Mouse (Mus musculus) neutrophil, adult 83 days (primary cell): ENCODE data around the gene Snrnp25. TPM values are rescaled to one million over a fixed set of nuclear protein-coding genes. Genes with fewer than 3 reads are reported as not detected.

Source experiments
- total RNA-seq, 2 experiments: library from RNA; stranded (reverse); gene quantifications; one replicate each; pipeline ENCODE4 v1.2.4; 2023

Snrnp25 gene
- total RNA-seq: 10 to 100 TPM; 12.7 to 13.7 TPM

GRCm38 (mm10) chr11:32205058-32205873 is at the start of gene Snrnp25:
Gene Snrnp25, plus strand, starts transcription at chr11:32205415.

GRCm38 (mm10) chr11:32200075-32200601 is 5.1 kb upstream of the Snrnp25 start, which contains the start of gene Il9r:
Gene Il9r, minus strand, starts transcription at chr11:32200279.

GRCm38 (mm10) chr11:32221951-32222409 is 16.8 kb downstream of the Snrnp25 start, which contains the start of gene Rhbdf1:
Gene Rhbdf1, minus strand, starts transcription at chr11:32222300.

DNA sequence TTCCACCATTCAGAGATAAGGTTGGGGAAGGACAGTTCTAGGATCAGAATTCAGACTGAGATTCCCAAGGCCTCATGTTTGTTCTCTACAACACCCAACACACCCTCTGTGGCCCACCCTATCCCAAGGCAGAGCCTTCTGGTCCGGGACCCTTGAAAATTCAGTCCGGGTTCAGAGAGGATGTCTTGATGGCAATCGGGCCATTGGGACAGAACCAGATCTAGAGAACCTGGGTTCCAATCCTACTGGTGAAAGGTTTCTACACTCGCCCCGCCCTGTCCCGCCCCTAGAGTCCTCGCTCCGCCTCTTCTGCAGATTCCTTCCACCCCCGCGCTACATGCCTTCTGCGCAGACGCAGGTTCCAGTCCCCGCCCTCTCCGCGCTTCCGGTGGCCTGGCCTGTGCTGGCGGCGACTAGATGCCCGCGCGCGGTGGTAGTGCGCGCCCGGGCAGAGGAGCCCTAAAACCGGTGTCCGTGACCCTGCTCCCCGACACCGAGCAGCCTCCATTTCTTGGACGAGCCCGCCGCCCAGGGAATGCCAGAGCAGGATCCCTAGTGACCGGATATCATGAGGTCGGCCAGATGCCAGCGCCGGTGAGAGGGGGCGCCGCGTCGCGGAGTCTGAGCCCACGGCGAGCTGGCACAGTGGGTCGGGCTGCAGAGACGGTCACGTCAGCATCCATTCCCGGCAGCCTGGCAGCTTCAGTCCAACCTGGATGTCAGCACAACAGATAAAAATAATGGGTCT is 21.1 kb downstream of the Snrnp25 start, which contains the start of gene Mpg:
Gene Mpg (plus strand): TSS at position 382 of the 748 bp plus-strand sequence.

Other genes with a start within 250 kb of the Snrnp25 start
- gene 4930524B15Rik, start 239.8 kb upstream of the Snrnp25 start, total RNA-seq: not detected
- gene Nsg2, start 205.0 kb upstream of the Snrnp25 start, total RNA-seq: not detected
- under 1 TPM; 0.09 to 0.18 TPM for gene Il9r, start 5.1 kb upstream of the Snrnp25 start, total RNA-seq
- under 1 TPM; 0.59 to 0.60 TPM for gene Rhbdf1, start 16.9 kb downstream of the Snrnp25 start, total RNA-seq
- 1 to 10 TPM; 6.5 to 8.1 TPM for gene Mpg, start 21.1 kb downstream of the Snrnp25 start, total RNA-seq
- 10 to 100 TPM; 12.6 to 18.4 TPM for gene Nprl3, start 62.3 kb downstream of the Snrnp25 start, total RNA-seq
- not detected for gene Hba-x, start 71.0 kb downstream of the Snrnp25 start, total RNA-seq
- gene Hba-a1, start 78.1 kb downstream of the Snrnp25 start, total RNA-seq: 1,000 to 10,000 TPM in 1 of 2 experiments, 100 to 1,000 TPM in 1; 698 to 1,330 TPM
- gene Hbq1b, start 81.5 kb downstream of the Snrnp25 start, total RNA-seq: 1 to 10 TPM; 2.6 to 5.5 TPM
- 100 to 1,000 TPM; 250 to 473 TPM for gene Hba-a2, start 91.1 kb downstream of the Snrnp25 start, total RNA-seq
- not detected for gene Hbq1a, start 94.7 kb downstream of the Snrnp25 start, total RNA-seq
- 1 to 10 TPM; 3.6 to 5.6 TPM for gene Sh3pxd2b, start 142.4 kb downstream of the Snrnp25 start, total RNA-seq
- gene Ubtd2, start 250.0 kb downstream of the Snrnp25 start, total RNA-seq: 1 to 10 TPM; 1.5 to 2.3 TPM